Mouse (Mus musculus) E14TG2a.4 (cell line): ENCODE data around the gene Hils1.

ENCODE experiments used
- CTCF ChIP-seq: conservative IDR thresholded peaks from 2 replicates; pipeline ENCODE4 v1.5.1; 2014; ENCODE audit warnings: low read length
- NANOG ChIP-seq: IDR thresholded peaks from 2 replicates; pipeline ENCODE4 v1.6.1; 2014; ENCODE audit warnings: borderline replicate concordance, low read length, mixed read lengths
- POU5F1 ChIP-seq: IDR thresholded peaks from 2 replicates; pipeline ENCODE4 v1.6.1; 2014; ENCODE audit warnings: low read length, borderline replicate concordance

DNA sequence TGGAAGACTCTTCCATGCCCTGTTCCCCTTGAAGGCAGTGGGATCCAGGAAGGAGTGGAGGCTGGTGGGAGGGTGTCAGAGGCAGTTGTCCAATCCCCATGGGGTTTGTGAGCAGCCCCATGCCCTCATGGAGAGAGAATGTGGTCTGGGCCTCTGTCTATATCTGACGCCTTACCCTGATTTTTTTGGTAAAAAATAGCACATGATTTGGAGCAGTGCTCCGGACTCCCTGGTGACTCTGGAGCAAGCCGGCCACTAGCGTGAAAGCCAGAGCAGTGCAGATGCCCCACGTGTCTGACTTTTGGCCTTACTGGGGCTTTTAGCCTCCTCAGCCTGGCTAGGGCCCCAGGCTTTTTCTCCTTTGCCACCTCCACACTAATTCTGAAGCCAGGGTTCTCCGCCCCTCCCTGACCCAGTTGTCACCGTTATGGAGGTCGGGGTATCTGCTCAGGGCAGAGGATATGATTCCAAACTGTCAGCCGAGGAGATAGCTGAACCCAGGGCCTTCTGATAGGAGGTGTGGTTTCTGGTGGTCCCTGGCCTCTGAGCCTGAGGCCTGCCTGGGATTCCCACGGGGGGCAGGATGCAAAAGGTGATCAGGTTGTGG lies 26.9 kb downstream of the Hils1 start:
- TF ChIP-seq POU5F1 (no peak), CTCF (no peak), NANOG (no peak)
